Mouse (Mus musculus) hindbrain, embryonic 10.5 days (tissue): ENCODE measurements around the gene Stx2. TPM values are rescaled to one million over a fixed set of nuclear protein-coding genes. Genes with fewer than 3 reads are reported as not detected.
A peak's percentile ranks its signal among the peaks of the same experiment; 100 is the strongest.
"Not testable (repeated sequence)": the region's sequence is repeated elsewhere in the genome, so short reads cannot be mapped to it uniquely, and the experiment has no call there.

ENCODE experiments used
- DNase-seq: peaks from one replicate; pipeline ENCODE4 v3.0.0-alpha.2; 2017; ENCODE audit warnings: low spot score
- H3K27ac ChIP-seq: fragments of 300-500 bp; sonication (generic); 2 replicates; pipeline ENCODE4 v1.5.1; 2016; ENCODE audit warnings: mild to moderate bottlenecking, moderate library complexity
- H3K27me3 ChIP-seq: fragments of 300-500 bp; sonication (generic); 2 replicates; pipeline ENCODE4 v1.6.1; 2016; ENCODE audit warnings: mild to moderate bottlenecking; ENCODE audit not compliant: poor library complexity, insufficient read depth, severe bottlenecking
- H3K36me3 ChIP-seq: fragments of 300-500 bp; sonication (generic); 2 replicates; pipeline ENCODE4 v1.6.1; 2016; ENCODE audit warnings: mild to moderate bottlenecking, moderate library complexity
- H3K4me1 ChIP-seq: fragments of 300-500 bp; sonication (generic); replicated peaks from 2 replicates; pipeline ENCODE4 v1.6.1; 2016; ENCODE audit warnings: mild to moderate bottlenecking
- H3K4me3 ChIP-seq: fragments of 300-500 bp; sonication (generic); 2 replicates; pipeline ENCODE4 v1.5.1; 2016; ENCODE audit warnings: mild to moderate bottlenecking, moderate library complexity
- H3K9me3 ChIP-seq: fragments of 300-500 bp; sonication (generic); 2 replicates; pipeline ENCODE4 v1.6.1; 2016; ENCODE audit warnings: mild to moderate bottlenecking, moderate library complexity
- WGBS: fragments of 180-500 bp; shearing (Covaris S2); methylation state at CpG from one replicate; pipeline ENCODE4 v1.1.7; 2016; 5-methylcytosine and 5-hydroxymethylcytosine counted together
- polyA plus RNA-seq: library from polyadenylated mRNA; unstranded; fragments of >200 nt; fragmentation: Nextera tagmentation; extraction: Ambion mirVana; gene quantifications from 2 replicates; pipeline ENCODE4 v1.2.1, GENCODE M21; 2016

The Stx2 gene
- polyA plus RNA-seq, 1 experiment from 2014 or later = 26.7 TPM

DNA sequence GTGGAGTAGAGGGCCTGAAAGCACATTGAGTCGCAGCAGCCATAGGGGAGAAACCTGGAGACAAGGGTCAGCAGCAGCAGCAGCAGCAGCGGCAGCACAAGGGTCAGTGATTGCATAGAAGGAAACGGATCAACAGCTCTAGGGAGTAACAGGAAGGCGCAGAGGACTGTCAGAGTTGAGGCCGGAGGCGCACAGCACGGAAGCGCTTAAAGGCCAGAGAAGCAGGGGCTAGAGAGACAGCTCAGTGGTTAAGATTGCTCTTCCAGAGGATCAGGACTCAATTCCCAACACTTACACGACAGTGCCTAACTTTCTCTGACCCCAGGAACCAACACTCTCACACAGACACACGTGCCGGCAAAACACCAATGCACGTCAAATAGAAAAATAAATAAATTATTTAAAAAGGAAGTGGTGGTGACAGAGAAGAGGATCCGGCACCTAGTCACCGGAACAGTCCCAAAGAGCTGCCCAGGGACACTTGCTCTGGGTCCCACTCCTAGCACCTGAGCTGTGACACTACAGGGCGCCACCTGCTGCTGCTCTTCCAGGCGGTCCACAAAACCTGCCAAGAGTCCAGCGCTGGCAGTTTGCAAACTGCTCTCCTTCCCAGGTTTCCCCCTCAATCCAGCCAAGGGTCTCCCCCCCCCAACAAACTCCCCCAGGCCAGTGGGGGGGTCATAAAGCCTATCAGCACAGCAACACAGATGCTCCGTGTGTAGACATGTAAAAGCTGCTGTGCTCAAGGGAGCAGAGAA lies 2.2 kb downstream of the Stx2 start:
- 79% methylated on average over 18 of the region's 18 CpGs for WGBS
- Histone ChIP-seq H3K4me1 (peaks cover 52% of the 10 kb centered on the region), H3K27me3 (no peaks in the 10 kb centered on the region; the same call in 1 of the 2 replicates), H3K36me3 (peaks cover 10% of the 10 kb centered on the region; the same call in 1 of the 2 replicates), H3K27ac (peak overlapping the region; percentile 60), H3K9me3 (no peaks in the 10 kb centered on the region), H3K4me3 (peak overlapping the region; percentile 86; the same call in 1 of the 2 replicates)
- no peak for DNase-seq

DNA sequence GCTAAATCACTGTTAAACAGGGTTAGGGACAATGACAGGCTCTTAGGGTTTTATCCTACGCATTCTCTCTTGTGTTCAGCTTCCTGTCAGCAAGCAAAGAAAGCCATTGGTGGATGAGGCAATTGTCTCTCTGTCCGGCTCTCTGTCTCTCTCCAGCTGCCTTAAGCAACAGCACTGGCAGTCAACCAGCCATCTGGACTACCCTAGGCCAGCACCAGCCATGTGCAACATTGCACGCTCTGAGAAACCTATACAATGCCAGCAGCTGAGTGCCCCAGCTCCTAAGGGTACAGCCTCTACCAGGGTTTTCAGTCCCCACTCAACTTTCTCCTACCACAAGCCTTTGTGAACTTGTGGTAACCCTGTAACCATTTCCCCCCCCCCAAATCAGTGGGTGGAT lies 3.0 kb downstream of the Stx2 start:
- Histone ChIP-seq H3K27me3 (no peaks in the 10 kb centered on the region; the same call in 1 of the 2 replicates), H3K9me3 (no peaks in the 10 kb centered on the region), H3K36me3 (peaks cover 10% of the 10 kb centered on the region; the same call in 1 of the 2 replicates), H3K4me3 (no peak overlapping the region), H3K4me1 (peaks cover 59% of the 10 kb centered on the region), H3K27ac (peak overlapping the region; percentile 60)
- DNase-seq = no peak
- WGBS = 76% methylated on average over 3 of the region's 3 CpGs

GRCm38 (mm10) chr5:129002571-129003011 lies 5.8 kb downstream of the Stx2 start:
- WGBS = 60% methylated on average over 14 of the region's 14 CpGs
- no peak for DNase-seq
- peak overlapping the region; percentile 51 for H3K27ac ChIP-seq

DNA sequence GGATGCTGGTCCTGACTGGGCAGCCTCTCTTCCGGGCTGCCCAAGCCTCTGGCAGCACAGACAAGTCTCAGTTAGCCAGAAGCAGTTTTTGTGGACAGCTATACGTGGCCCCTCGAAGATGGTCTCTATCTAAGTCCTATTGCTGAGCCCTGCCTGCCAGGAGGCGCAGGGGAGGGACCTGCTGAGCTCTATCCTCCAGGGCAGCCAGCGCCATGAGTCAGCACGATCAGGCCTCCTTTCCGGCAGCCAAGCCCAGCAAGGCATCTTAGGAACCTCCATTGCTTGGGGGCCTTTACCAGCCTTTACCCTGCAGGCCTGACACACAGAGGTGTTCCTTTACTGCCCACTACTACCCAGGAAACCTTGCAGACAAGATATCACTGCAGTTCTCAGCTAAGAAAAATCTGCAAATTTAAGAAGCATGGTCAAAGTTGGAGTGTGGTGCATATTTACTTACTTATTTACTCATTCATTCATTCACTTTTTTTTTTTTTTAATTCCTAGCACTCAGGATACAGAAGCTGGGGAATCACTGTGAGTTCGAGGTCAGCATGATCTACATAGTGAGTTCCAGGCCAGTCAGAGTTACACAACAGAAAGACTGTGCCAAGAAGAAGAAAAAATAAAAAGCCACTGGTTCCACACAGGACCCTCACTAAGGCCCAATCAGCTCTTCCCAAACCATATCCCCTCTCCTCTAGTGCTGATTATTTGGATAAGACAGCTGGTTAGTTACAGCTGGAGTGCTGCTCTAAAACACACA lies 7.5 kb downstream of the Stx2 start:
- 46% methylated on average over 8 of the region's 8 CpGs for WGBS
- peaks cover 28% of the 10 kb centered on the region for H3K4me1 ChIP-seq

More at GRCm38 (mm10) chr5:129002571-129003011, 5.8 kb downstream of the Stx2 start:
- no peaks in the 10 kb centered on the region for H3K9me3 ChIP-seq
- H3K27me3 ChIP-seq = no peaks in the 10 kb centered on the region; the same call in 1 of the 2 replicates
- H3K4me3 ChIP-seq = no peak overlapping the region
- peaks cover 46% of the 10 kb centered on the region for H3K4me1 ChIP-seq
- H3K36me3 ChIP-seq = peaks cover 26% of the 10 kb centered on the region

GRCm38 (mm10) chr5:128987141-128987954 lies 21.0 kb downstream of the Stx2 start:
- H3K36me3 ChIP-seq = peaks cover 66% of the 10 kb centered on the region
- H3K27ac ChIP-seq = no peak overlapping the region
- no peaks in the 10 kb centered on the region for H3K9me3 ChIP-seq
- no peaks in the 10 kb centered on the region for H3K27me3 ChIP-seq
- H3K4me1 ChIP-seq = no peaks in the 10 kb centered on the region
- no peak for DNase-seq
- 87% methylated on average over 19 of the region's 19 CpGs for WGBS
- no peak overlapping the region for H3K4me3 ChIP-seq

More for the DNA sequence above, 7.5 kb downstream of the Stx2 start:
- no peak for DNase-seq
- Histone ChIP-seq H3K27ac (peak overlapping the region; percentile 56), H3K27me3 (no peaks in the 10 kb centered on the region), H3K9me3 (no peaks in the 10 kb centered on the region), H3K36me3 (peaks cover 41% of the 10 kb centered on the region), H3K4me3 (no peak overlapping the region)

- 92% methylated on average over 13 of the region's 13 CpGs for WGBS
Measured at GRCm38 (mm10) chr5:128985946-128986345, 22.4 kb downstream of the Stx2 start.

GRCm38 (mm10) chr5:128984536-128984935 lies 23.8 kb downstream of the Stx2 start:
- H3K27ac ChIP-seq = no peak overlapping the region
- H3K4me1 ChIP-seq = no peaks in the 10 kb centered on the region
- no peak overlapping the region for H3K4me3 ChIP-seq
- no peaks in the 10 kb centered on the region for H3K27me3 ChIP-seq
- 88% methylated on average over 6 of the region's 6 CpGs for WGBS
- DNase-seq = no peak
- peaks cover 40% of the 10 kb centered on the region for H3K36me3 ChIP-seq
- H3K9me3 ChIP-seq = 0 out of 2 replicates have a peak, but pooled peaks cover 5% of the 10 kb centered on the region

More at GRCm38 (mm10) chr5:128985946-128986345, 22.4 kb downstream of the Stx2 start:
- peaks cover 52% of the 10 kb centered on the region for H3K36me3 ChIP-seq
- H3K4me3 ChIP-seq = no peak overlapping the region
- no peak overlapping the region for H3K27ac ChIP-seq
- no peaks in the 10 kb centered on the region for H3K4me1 ChIP-seq
- no peak for DNase-seq
- H3K27me3 ChIP-seq = no peaks in the 10 kb centered on the region
- no peaks in the 10 kb centered on the region for H3K9me3 ChIP-seq

DNA sequence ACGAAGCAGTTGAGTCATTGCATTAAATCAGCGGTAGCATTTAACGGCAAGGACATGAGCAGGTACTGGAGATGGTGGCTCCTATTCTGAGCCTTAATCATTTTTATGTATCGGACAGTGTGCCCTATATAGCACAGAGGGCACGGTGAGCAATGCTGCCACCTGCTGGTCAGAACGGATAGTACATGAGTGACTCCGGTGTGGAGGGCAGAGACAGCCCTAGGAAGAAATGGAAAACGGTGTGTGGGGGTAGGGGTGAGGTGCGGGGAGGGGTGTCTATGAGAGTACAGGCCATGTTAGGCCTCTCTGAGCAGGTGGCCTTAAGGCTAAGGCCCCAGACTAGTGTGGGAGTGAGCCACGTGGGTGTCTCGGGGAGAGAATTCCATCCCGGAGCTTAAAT lies 26.8 kb downstream of the Stx2 start:
- Histone ChIP-seq H3K4me3 (no peak overlapping the region), H3K27me3 (no peaks in the 10 kb centered on the region), H3K4me1 (peaks cover 2% of the 10 kb centered on the region; the same call in 1 of the 2 replicates), H3K9me3 (peaks cover 9% of the 10 kb centered on the region; the same call in 1 of the 2 replicates), H3K36me3 (peaks cover 20% of the 10 kb centered on the region), H3K27ac (no peak overlapping the region)
- DNase-seq = peak; percentile 77
- WGBS = 29% methylated on average over 12 of the region's 12 CpGs

GRCm38 (mm10) chr5:128980857-128981256 lies 27.5 kb downstream of the Stx2 start:
- Histone ChIP-seq H3K36me3 (peaks cover 15% of the 10 kb centered on the region), H3K27ac (no peak overlapping the region), H3K4me1 (peaks cover 9% of the 10 kb centered on the region), H3K27me3 (no peaks in the 10 kb centered on the region), H3K9me3 (peaks cover 9% of the 10 kb centered on the region; the same call in 1 of the 2 replicates), H3K4me3 (no peak overlapping the region)
- DNase-seq = no peak
- 78% methylated on average over 7 of the region's 7 CpGs for WGBS

DNA sequence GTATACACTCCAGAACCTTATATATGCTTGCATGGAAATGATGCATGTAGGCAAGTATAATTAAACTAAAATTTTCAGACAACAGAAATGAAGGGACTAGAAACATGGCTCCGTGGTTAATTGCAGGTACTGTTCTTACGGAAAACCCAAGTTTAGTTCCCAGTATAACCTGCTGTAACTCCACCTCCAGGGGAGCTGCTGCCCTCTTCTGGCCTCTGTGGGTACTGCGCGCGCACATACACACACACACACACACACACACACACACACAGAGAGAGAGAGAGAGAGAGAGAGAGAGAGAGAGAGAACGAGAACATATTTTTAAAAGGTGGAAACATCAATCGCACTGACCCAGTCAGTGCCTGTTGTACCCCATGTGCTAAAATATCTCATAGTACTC lies 29.4 kb downstream of the Stx2 start:
- H3K36me3 ChIP-seq = no peaks in the 10 kb centered on the region
- peaks cover 17% of the 10 kb centered on the region for H3K4me1 ChIP-seq
- H3K27ac ChIP-seq = no peak overlapping the region
- no peaks in the 10 kb centered on the region for H3K27me3 ChIP-seq
- 98% methylated on average over 7 of the region's 7 CpGs for WGBS
- peaks cover 9% of the 10 kb centered on the region; the same call in 1 of the 2 replicates for H3K9me3 ChIP-seq
- no peak for DNase-seq
- no peak overlapping the region for H3K4me3 ChIP-seq

DNA sequence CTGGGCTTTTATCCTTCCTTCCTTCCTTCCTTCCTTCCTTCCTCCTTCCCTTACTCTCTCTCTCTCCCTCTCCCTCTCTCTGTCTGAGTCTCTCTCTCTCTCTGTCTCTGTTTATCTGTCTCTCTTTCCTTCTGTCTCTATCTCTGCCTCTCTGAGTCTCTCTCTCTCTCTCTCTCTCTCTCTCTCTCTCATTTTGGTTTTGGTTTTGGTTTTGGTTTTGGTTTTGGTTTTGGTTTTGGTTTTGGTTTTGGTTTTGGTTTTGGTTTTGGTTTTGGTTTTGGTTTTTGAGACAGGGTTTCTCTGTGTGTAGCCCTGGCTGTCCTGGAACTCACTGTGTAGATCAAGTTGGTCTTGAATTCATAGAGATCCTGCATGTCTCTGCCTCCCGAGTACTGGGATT lies 30.9 kb downstream of the Stx2 start:
- not testable (repeated sequence) for H3K27ac ChIP-seq, H3K36me3 ChIP-seq, H3K27me3 ChIP-seq, H3K4me3 ChIP-seq, H3K9me3 ChIP-seq, DNase-seq
- peaks cover 17% of the 10 kb centered on the region for H3K4me1 ChIP-seq
- 81% methylated on average over 1 of the region's 1 CpGs for WGBS

GRCm38 (mm10) chr5:128976266-128976665 lies 32.1 kb downstream of the Stx2 start:
- no peak overlapping the region for H3K4me3 ChIP-seq
- H3K9me3 ChIP-seq = peaks cover 9% of the 10 kb centered on the region; the same call in 1 of the 2 replicates
- no peak overlapping the region for H3K27ac ChIP-seq
- H3K27me3 ChIP-seq = no peaks in the 10 kb centered on the region
- DNase-seq = peak; percentile 75
- H3K4me1 ChIP-seq = peaks cover 19% of the 10 kb centered on the region
- no peaks in the 10 kb centered on the region for H3K36me3 ChIP-seq
- 16% methylated on average over 4 of the region's 4 CpGs for WGBS
